Comparison of ENCODE assay signal across 9 mouse cellular contexts in genomic region chr10:24886008-24886407, GRCm38 (mm10). TPM values are rescaled to one million over a fixed set of nuclear protein-coding genes. Genes with fewer than 3 reads are reported as not detected.
DNase-seq lines count a peak whose midpoint lies in the region; ATAC-seq lines count a peak whose summit lies in the region.
"Had no signal": no experiment of that assay in that cellular context is flagged by ENCODE, and none has a peak within 500 bp of the region (broad histone marks: within the 10 kb centered on the region; RNA-seq: fewer than 3 reads in every experiment).

No protein-coding gene starts in this region.

- H3K9me3 ChIP-seq in forebrain, embryonic 14.5 days (replicated peaks; ENCODE audit: control insufficient read depth, low read length) = no peaks in the 10 kb centered on the region
- H3K9me3 ChIP-seq in forebrain, embryonic 15.5 days = no peaks in the 10 kb centered on the region
- no peaks in the 10 kb centered on the region for H3K9me3 ChIP-seq in midbrain, embryonic 10.5 days (replicated peaks)
- H3K9me3 ChIP-seq in midbrain, embryonic 11.5 days (ENCODE audit: control insufficient read depth, low read length) = no peaks in the 10 kb centered on the region
- H3K9me3 ChIP-seq in midbrain, embryonic 14.5 days (ENCODE audit: control insufficient read depth, low read length) = no peaks in the 10 kb centered on the region
- H3K9me3 ChIP-seq: neural tube, embryonic 13.5 days had no signal

- H3K27ac ChIP-seq in forebrain, embryonic 14.5 days (ENCODE audit: low read depth, low read length) = no peak overlapping the region
- no peak overlapping the region for H3K27ac ChIP-seq in forebrain, embryonic 15.5 days (replicated peaks)
- H3K27ac ChIP-seq in midbrain, embryonic 10.5 days (replicated peaks) = no peak overlapping the region
- H3K27ac ChIP-seq in midbrain, embryonic 11.5 days (ENCODE audit: low read depth, low read length) = no peak overlapping the region
- H3K27ac ChIP-seq in midbrain, embryonic 14.5 days (replicated peaks; ENCODE audit: low read depth, low read length) = no peak overlapping the region
- H3K27ac ChIP-seq: neural tube, embryonic 13.5 days had no signal

- no peak overlapping the region for H3K4me3 ChIP-seq in forebrain, embryonic 14.5 days (ENCODE audit: low read depth, low read length)
- no peak overlapping the region for H3K4me3 ChIP-seq in forebrain, embryonic 15.5 days
- H3K4me3 ChIP-seq in midbrain, embryonic 10.5 days = no peak overlapping the region
- H3K4me3 ChIP-seq in midbrain, embryonic 11.5 days (ENCODE audit: low read depth, low read length) = no peak overlapping the region
- H3K4me3 ChIP-seq in midbrain, embryonic 14.5 days (replicated peaks; ENCODE audit: low read depth, low read length) = no peak overlapping the region
- H3K4me3 ChIP-seq: neural tube, embryonic 13.5 days had no signal

- H3K27me3 ChIP-seq in forebrain, embryonic 14.5 days (replicated peaks; ENCODE audit: control insufficient read depth, insufficient read depth, low read length) = no peaks in the 10 kb centered on the region
- no peaks in the 10 kb centered on the region for H3K27me3 ChIP-seq in forebrain, embryonic 15.5 days
- no peaks in the 10 kb centered on the region for H3K27me3 ChIP-seq in midbrain, embryonic 10.5 days (ENCODE audit: low read depth, poor library complexity, severe bottlenecking)
- H3K27me3 ChIP-seq in midbrain, embryonic 11.5 days (ENCODE audit: control insufficient read depth, insufficient read depth, low read length) = no peaks in the 10 kb centered on the region
- no peaks in the 10 kb centered on the region for H3K27me3 ChIP-seq in midbrain, embryonic 14.5 days (ENCODE audit: control insufficient read depth, insufficient read depth, low read length)
- H3K27me3 ChIP-seq: neural tube, embryonic 13.5 days had no signal

- no peak overlapping the region for H3K4me2 ChIP-seq in forebrain, embryonic 14.5 days (ENCODE audit: low read length)
- no peak overlapping the region for H3K4me2 ChIP-seq in forebrain, embryonic 15.5 days (replicated peaks)
- H3K4me2 ChIP-seq in midbrain, embryonic 11.5 days = no peak overlapping the region
- H3K4me2 ChIP-seq in midbrain, embryonic 14.5 days (ENCODE audit: low read length) = no peak overlapping the region
- H3K4me2 ChIP-seq: neural tube, embryonic 13.5 days had no signal

- 85% methylated on average over 9 of the region's 9 CpGs for WGBS in forebrain, embryonic 14.5 days
- 82% methylated on average over 9 of the region's 9 CpGs for WGBS in forebrain, embryonic 15.5 days
- WGBS in midbrain, embryonic 10.5 days = 84% methylated on average over 9 of the region's 9 CpGs
- WGBS in midbrain, embryonic 11.5 days = 84% methylated on average over 9 of the region's 9 CpGs
- 83% methylated on average over 9 of the region's 9 CpGs for WGBS in midbrain, embryonic 14.5 days

- H3K4me1 ChIP-seq in forebrain, embryonic 14.5 days (ENCODE audit: control insufficient read depth, insufficient read depth, low read length) = no peaks in the 10 kb centered on the region
- H3K4me1 ChIP-seq in forebrain, embryonic 15.5 days = no peaks in the 10 kb centered on the region
- no peaks in the 10 kb centered on the region for H3K4me1 ChIP-seq in midbrain, embryonic 10.5 days
- no peaks in the 10 kb centered on the region for H3K4me1 ChIP-seq in midbrain, embryonic 11.5 days (ENCODE audit: control insufficient read depth, insufficient read depth, low read length)
- no peaks in the 10 kb centered on the region for H3K4me1 ChIP-seq in midbrain, embryonic 14.5 days (ENCODE audit: control insufficient read depth, insufficient read depth, low read length)
- H3K4me1 ChIP-seq: neural tube, embryonic 13.5 days had no signal

- DNase-seq in forebrain, embryonic 14.5 days (ENCODE audit: low spot score) = peak; percentile 24
- DNase-seq in midbrain, embryonic 10.5 days (ENCODE audit: low spot score) = peak; percentile 38
- DNase-seq in midbrain, embryonic 11.5 days (ENCODE audit: low spot score, missing footprints) = no peak
- peak; percentile 55 for DNase-seq in embryo, embryonic 10 days (ENCODE audit: low spot score)
- peak; percentile 54 for DNase-seq in midbrain, embryonic 14.5 days
- no peak for DNase-seq in cerebellum, postnatal 36 days

- ATAC-seq in forebrain, embryonic 14.5 days = 0 out of 2 replicates have a peak, but pooled peaks have one; percentile 50
- no peak for ATAC-seq in forebrain, embryonic 15.5 days (replicated peaks)
- ATAC-seq in midbrain, embryonic 11.5 days (ENCODE audit: low FRiP score) = no peak; the same call in 1 of the 2 replicates
- no peak for ATAC-seq in midbrain, embryonic 14.5 days (ENCODE audit: low FRiP score, low TSS enrichment)
- no peak for ATAC-seq in erythroid progenitor cell, adult 5-6 weeks (replicated peaks; ENCODE audit: low FRiP score, poor library complexity, severe bottlenecking)

- no peak overlapping the region for H3K9ac ChIP-seq in forebrain, embryonic 14.5 days (ENCODE audit: low read length)
- no peak overlapping the region for H3K9ac ChIP-seq in forebrain, embryonic 15.5 days (replicated peaks)
- no peak overlapping the region for H3K9ac ChIP-seq in midbrain, embryonic 11.5 days (ENCODE audit: low read length)
- H3K9ac ChIP-seq in midbrain, embryonic 14.5 days (replicated peaks; ENCODE audit: low read length) = no peak overlapping the region
- H3K9ac ChIP-seq: neural tube, embryonic 13.5 days had no signal

- H3K36me3 ChIP-seq in forebrain, embryonic 14.5 days (ENCODE audit: control insufficient read depth, insufficient read depth, low read length) = peaks cover 89% of the 10 kb centered on the region
- H3K36me3 ChIP-seq in forebrain, embryonic 15.5 days = peaks cover 80% of the 10 kb centered on the region
- H3K36me3 ChIP-seq in midbrain, embryonic 10.5 days = peaks cover 96% of the 10 kb centered on the region
- H3K36me3 ChIP-seq in midbrain, embryonic 11.5 days (ENCODE audit: control insufficient read depth, insufficient read depth, low read length) = peaks cover 15% of the 10 kb centered on the region
- H3K36me3 ChIP-seq in midbrain, embryonic 14.5 days (ENCODE audit: control insufficient read depth, insufficient read depth, low read length) = peaks cover 95% of the 10 kb centered on the region

RNA-seq across cellular contexts. Expression of gene Med23, which starts 16.2 kb away (rescaled TPM):
- polyA plus RNA-seq in forebrain, embryonic 14.5 days (2014; fragmentation: Nextera tagmentation; extraction: Ambion mirVana) = 27.9 and 33.1 TPM in 2 replicates
- 29.4 and 32.7 TPM in 2 replicates for polyA plus RNA-seq in forebrain, embryonic 15.5 days (2015; fragmentation: Nextera tagmentation; extraction: Ambion mirVana)
- 23.8 and 25.7 TPM in 2 replicates for polyA plus RNA-seq in midbrain, embryonic 10.5 days (2016; fragmentation: Nextera tagmentation; extraction: Ambion mirVana)
- polyA plus RNA-seq in midbrain, embryonic 11.5 days (2014; fragmentation: Nextera tagmentation; extraction: Ambion mirVana) = 31.2 TPM in 2 replicates
- polyA plus RNA-seq in midbrain, embryonic 14.5 days (2014; fragmentation: Nextera tagmentation; extraction: Ambion mirVana) = 28.2 and 35.9 TPM in 2 replicates
- 14.4 and 22.6 TPM in 2 replicates for total RNA-seq in erythroid progenitor cell, adult 5-6 weeks (2015; ENCODE audit: low replicate concordance)
- 14.2 and 35.2 TPM in 2 replicates for total RNA-seq in erythroid progenitor cell, adult 5-6 weeks (2017; ENCODE audit: low replicate concordance)

RNA-seq across cellular contexts. Expression of gene Arg1, which starts 41.3 kb away (rescaled TPM):
- polyA plus RNA-seq in forebrain, embryonic 14.5 days (2014; fragmentation: Nextera tagmentation; extraction: Ambion mirVana) = 0.87 and 1.0 TPM in 2 replicates
- 0.65 and 0.66 TPM in 2 replicates for polyA plus RNA-seq in forebrain, embryonic 15.5 days (2015; fragmentation: Nextera tagmentation; extraction: Ambion mirVana)
- 1.3 and 1.5 TPM in 2 replicates for polyA plus RNA-seq in midbrain, embryonic 10.5 days (2016; fragmentation: Nextera tagmentation; extraction: Ambion mirVana)
- 1.9 and 2.0 TPM in 2 replicates for polyA plus RNA-seq in midbrain, embryonic 11.5 days (2014; fragmentation: Nextera tagmentation; extraction: Ambion mirVana)
- 1.6 and 1.8 TPM in 2 replicates for polyA plus RNA-seq in midbrain, embryonic 14.5 days (2014; fragmentation: Nextera tagmentation; extraction: Ambion mirVana)
- 1.3 TPM in 1 of 2 replicates, not detected in the other for total RNA-seq in erythroid progenitor cell, adult 5-6 weeks (2015; ENCODE audit: low replicate concordance)
- 0.51 and 2.3 TPM in 2 replicates for total RNA-seq in erythroid progenitor cell, adult 5-6 weeks (2017; ENCODE audit: low replicate concordance)

RNA-seq across cellular contexts. Expression of gene Enpp3, which starts 43.4 kb away (rescaled TPM):
- polyA plus RNA-seq in forebrain, embryonic 14.5 days (2014; fragmentation: Nextera tagmentation; extraction: Ambion mirVana) = 2.0 and 3.2 TPM in 2 replicates
- 1.5 and 2.1 TPM in 2 replicates for polyA plus RNA-seq in forebrain, embryonic 15.5 days (2015; fragmentation: Nextera tagmentation; extraction: Ambion mirVana)
- polyA plus RNA-seq in midbrain, embryonic 10.5 days (2016; fragmentation: Nextera tagmentation; extraction: Ambion mirVana) = 7.7 and 9.0 TPM in 2 replicates
- 8.1 and 8.9 TPM in 2 replicates for polyA plus RNA-seq in midbrain, embryonic 11.5 days (2014; fragmentation: Nextera tagmentation; extraction: Ambion mirVana)
- polyA plus RNA-seq in midbrain, embryonic 14.5 days (2014; fragmentation: Nextera tagmentation; extraction: Ambion mirVana) = 2.5 and 4.1 TPM in 2 replicates
- total RNA-seq in erythroid progenitor cell, adult 5-6 weeks (2015; ENCODE audit: low replicate concordance) = 1.3 and 2.9 TPM in 2 replicates
- total RNA-seq in erythroid progenitor cell, adult 5-6 weeks (2017; ENCODE audit: low replicate concordance) = 0.30 and 1.4 TPM in 2 replicates

Comparison
In these comparisons a context has a peak if more than half of its experiments do, and no peak if none do; other contexts are left out.
1. DNase-seq: peak in forebrain, embryonic 14.5 days (single experiment), midbrain, embryonic 10.5 days (single experiment), embryo, embryonic 10 days (single experiment) and midbrain, embryonic 14.5 days (single experiment); none in midbrain, embryonic 11.5 days (single experiment) and cerebellum, postnatal 36 days (0 of 2).